Mouse (Mus musculus): ENCODE results near the gene Dbi.

The Dbi gene

GRCm38 (mm10) chr1:120120969-120121811, at the start of gene Dbi, which contains the start of gene 3110009E18Rik:
TSS of gene Dbi (minus strand) at chr1:120121078.
TSS of gene 3110009E18Rik (plus strand) at chr1:120121187.
- DNase-seq = peak; percentile 99

DNA sequence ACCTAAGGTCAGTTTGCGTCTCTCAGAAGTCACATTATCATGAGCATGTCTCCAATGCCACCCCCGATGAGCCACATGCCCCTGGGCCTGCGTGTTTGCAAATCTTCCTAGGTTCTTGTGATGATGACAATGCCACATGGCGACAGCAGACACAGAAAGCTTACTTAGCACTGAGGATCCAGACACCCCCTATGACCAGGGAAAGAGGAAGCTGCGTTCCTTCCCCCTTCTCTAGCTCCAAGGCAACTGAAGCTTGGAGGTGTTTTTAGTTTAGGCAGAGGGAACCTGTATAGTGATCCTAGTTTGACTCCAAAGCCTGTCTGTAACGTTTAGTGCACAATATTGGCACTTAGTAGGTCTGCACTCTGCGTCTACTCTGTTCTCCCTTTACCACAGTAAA, 49.4 kb upstream of the Dbi start:
- no peak for DNase-seq

DNA sequence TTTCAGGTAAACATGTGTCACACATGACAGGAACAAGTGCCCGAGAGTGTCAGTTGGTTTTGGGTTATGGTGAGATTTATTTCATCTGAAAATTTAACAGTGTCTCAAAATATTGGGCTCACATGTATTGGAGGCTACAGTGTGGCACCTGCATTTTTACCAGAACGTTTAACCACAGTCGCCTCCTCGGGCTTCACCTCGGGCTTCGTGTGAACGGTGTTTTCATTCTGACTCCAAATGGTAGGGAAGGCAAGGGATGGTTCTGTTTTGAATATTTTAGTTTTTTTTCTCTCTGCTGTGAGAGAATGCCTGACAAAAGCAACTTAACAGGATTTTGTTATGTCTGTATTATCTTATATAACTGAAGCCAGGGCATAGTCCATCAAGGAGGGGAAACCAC, 47.8 kb upstream of the Dbi start:
- DNase-seq = no peak

DNA sequence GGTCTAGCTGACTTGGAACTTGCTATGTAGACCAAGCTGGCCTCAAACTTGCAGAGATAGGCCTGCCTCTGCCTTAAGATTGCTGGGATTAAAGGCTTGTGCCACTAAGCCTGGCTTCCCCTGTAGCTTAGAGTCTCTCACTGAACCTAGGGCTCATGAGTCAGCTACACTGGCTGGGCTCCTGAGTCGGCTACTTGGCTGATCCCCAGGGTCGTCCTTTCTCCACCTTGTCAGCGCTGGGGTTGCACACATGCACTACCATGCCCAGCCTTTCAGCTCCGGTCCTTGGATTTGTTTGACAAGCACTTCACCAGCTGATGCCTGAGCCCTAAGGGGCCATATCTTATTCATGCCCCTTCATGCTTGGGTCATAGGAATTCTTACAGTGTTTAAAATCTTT, 47.1 kb upstream of the Dbi start:
- DNase-seq = no peak

DNA sequence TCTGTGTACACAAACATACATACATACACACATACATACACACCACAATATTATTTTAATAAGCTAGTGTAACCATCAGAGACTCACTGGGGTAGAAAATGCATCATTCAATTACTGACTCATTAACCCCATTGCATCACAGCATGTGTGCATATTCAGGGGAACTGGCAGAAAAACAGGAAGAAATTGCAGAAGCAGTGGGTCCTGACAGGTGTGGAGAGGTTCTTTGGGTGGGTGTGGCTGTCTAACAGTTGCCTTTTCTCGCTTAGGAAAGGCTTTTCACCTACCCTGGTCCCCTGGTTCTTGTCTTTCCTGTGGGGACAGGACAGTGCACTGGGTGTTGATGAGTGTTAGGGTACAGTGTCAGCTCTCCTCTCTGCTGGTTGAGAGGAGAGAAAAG, 41.7 kb upstream of the Dbi start:
- no peak for DNase-seq

GRCm38 (mm10) chr1:120161502-120161901, 40.6 kb upstream of the Dbi start:
- DNase-seq = no peak

- DNase-seq = no peak
Observed at GRCm38 (mm10) chr1:120158474-120159127, 37.7 kb upstream of the Dbi start.

DNA sequence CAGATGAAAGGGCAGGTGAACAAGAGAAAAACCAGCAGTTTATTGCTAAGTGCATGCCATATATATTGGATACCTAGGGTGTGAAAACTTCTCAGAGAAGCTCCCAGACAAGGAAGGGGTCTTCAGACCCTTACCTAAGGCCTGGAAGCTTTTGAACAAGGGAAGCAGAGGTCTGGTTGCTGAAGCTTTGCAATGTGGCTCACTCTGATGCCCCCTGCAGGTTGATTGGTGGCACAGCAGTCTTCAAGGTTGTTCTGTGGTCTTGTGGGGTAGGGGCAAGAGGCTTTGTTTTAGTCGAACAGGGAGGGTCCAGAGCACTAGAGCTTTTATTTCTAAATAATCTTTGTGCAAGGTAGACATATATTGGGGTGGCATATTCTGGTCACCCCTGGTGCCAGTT, 34.4 kb upstream of the Dbi start:
- DNase-seq = no peak

GRCm38 (mm10) chr1:120154232-120154631, 33.4 kb upstream of the Dbi start:
- no peak for DNase-seq

GRCm38 (mm10) chr1:120146994-120147393, 26.1 kb upstream of the Dbi start:
- DNase-seq = no peak

GRCm38 (mm10) chr1:120145527-120146216, 24.8 kb upstream of the Dbi start:
- DNase-seq = no peak

GRCm38 (mm10) chr1:120142551-120142950, 21.7 kb upstream of the Dbi start:
- no peak for DNase-seq

DNA sequence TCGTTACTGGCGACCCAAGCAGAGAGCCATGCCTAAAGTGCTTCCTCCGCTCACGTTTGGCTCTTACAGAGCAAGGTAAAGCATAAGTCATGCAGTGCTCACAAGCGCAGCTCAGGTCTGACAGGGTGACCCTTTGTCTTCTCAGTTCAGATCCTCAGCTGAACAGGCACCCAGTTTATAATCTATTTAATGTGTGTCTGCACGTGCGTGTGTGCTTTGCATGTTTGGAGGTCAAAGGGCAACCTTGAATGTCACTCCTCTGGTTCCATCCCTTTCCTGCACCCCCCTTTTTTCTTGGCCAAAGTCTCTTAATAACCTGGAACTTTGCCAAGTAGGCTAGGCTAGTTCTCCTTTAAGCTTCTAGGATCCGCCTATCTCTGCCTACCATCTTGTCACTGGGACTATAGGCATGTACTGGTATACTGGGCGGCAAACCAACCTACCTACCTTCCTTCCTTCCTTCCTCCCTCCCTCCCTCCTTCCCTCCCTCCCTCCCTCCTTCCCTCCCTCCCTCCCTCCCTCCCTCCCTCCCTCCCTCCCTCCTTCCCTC, 19.3 kb upstream of the Dbi start:
- no peak for DNase-seq

DNA sequence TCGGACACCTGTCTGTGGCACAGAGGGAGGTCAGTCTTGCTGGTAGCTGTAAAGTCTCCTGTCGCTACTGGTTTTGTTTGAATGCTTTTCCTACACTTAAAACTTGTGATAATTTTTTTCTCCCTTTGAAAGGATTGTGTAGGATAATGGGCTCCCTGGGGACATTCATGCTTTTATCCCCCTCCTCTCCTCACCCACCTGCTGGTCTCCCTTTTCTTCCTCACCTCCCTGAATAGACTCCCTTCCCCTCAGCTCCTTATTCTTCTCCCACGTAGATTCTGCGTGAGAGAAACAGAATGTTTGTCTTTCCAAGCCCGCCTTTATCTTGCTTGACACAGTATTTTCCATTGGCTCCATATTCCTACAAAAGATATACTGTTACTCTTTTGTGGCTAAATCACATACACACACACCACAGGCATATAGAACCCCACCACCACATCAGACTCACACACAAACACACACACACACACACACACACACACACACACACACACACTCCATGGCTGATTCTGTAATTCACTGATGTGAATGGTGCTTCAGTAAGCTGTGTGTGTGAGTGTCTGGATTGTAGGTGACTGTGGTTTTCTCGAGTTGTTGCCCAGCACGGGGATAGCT, 18.2 kb upstream of the Dbi start:
- no peak for DNase-seq

GRCm38 (mm10) chr1:120135934-120136786, 15.3 kb upstream of the Dbi start:
- DNase-seq = peak; percentile 83

GRCm38 (mm10) chr1:120132376-120132775, 11.5 kb upstream of the Dbi start:
- DNase-seq = peak; percentile 53

- DNase-seq = no peak
Observed at GRCm38 (mm10) chr1:120126318-120126717, 5.4 kb upstream of the Dbi start.

GRCm38 (mm10) chr1:120125471-120125870, 4.6 kb upstream of the Dbi start:
- DNase-seq = no peak

DNA sequence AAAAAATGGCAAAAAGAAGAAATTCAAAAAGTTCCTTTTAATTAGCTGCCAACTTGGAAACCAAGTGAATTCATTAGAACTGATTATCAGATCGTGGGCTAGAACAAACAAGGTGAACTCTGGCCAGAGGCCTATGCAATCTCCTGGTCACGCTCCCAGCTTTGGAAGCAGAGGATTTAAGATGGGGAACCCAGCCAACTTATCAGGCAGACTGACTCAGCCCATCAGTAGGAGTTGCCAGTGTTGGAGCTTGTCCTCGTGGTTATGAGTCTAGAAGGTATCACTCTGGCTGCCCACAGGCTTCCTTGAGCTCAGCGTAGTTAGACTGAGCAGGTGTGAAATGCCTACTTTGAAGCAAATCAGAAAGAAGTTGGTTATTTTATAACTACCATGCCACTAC, 4.0 kb upstream of the Dbi start:
- no peak for DNase-seq

DNA sequence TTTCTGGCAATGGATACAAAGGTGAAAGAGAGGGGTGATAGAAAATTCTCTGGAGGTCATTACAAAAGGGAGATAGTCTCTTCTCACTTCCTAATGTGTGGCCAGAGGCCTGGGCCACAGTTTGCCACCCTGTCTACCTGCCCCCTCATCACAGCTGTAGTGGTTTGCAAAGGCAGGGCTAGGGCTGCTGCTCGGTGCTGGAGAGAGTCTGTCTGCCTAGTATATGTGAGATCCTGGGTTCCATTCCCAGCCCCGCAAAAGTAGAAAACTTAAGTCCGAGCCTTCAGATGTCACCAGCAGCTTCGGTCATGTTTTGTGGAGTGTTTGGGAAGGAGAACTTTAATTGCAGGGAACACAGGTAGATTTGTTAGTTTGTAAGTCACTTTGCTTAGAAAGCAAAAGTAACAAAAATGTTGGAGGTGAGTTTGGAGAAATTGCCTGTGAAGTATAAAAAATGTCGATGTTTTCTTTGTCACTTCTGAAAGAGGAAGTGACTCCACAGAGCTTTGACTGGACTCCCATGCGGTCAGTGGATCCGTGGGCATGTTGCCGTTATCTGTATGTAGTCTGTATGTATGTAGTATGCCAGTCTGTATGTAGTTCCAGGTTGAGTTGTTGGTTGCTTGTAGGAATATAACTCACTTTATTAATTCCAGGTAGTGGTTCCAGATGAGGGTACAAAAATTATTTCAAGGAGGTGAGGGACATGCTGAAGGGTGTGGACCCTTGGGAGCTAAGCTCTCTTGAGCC, 1.9 kb upstream of the Dbi start:
- DNase-seq = no peak

GRCm38 (mm10) chr1:120121930-120122530, 1.2 kb upstream of the Dbi start:
- DNase-seq = no peak
